Mouse (Mus musculus) heart, postnatal 14 days (tissue): ENCODE data around the gene Slc2a10. TPM values are rescaled to one million over a fixed set of nuclear protein-coding genes. Genes with fewer than 3 reads are reported as not detected.
A peak's percentile ranks its signal among the peaks of the same experiment; 100 is the strongest.
"Not testable (repeated sequence)": the region's sequence is repeated elsewhere in the genome, so short reads cannot be mapped to it uniquely, and the experiment has no call there.

ENCODE experiments used
- DNase-seq, 2 experiments: peaks; one replicate each; pipeline ENCODE4 v3.0.0; 2021 to 2022
- intact Hi-C: fragments of 180-260 bp; cut with DNase I; formaldehyde crosslinking; loops from one replicate; pipeline ENCODE4 v1.15.1; 2025
- total RNA-seq, 2 experiments: library from RNA; stranded (reverse); gene quantifications; 2 replicates each; pipeline ENCODE4 v1.2.3; 2021

The Slc2a10 gene
- total RNA-seq, 2 experiments from 2014 or later, result 3.4 to 4.4 TPM

DNA sequence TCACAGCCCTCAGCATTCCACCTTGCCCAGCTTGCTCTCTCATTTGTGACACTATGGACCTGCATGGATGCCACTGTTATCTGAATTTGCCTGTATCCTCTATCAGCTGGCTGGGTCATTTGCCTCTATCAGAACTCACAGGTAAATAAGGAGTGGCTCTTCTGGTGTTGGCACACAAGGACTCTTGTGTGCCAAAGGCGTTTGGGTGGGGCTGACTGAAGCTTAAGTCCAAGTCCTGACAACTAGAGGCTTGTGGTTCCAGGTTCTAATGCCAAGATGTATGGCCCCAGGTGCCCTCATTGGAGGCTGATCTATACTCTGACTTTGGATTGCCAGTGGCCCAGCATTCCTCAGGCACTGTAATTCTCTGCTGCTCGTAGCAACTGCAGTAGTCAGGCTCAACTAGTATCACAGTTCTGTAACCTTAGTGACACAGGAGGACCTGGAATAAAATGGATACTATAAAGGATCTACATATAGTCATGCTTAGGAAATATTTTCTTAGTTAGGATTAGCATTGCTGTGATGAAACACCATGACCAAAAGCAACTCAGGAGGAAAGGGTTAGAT is 5.8 kb upstream of the Slc2a10 start:
- intact Hi-C loops, result no loop called here
- no peak for DNase-seq

DNA sequence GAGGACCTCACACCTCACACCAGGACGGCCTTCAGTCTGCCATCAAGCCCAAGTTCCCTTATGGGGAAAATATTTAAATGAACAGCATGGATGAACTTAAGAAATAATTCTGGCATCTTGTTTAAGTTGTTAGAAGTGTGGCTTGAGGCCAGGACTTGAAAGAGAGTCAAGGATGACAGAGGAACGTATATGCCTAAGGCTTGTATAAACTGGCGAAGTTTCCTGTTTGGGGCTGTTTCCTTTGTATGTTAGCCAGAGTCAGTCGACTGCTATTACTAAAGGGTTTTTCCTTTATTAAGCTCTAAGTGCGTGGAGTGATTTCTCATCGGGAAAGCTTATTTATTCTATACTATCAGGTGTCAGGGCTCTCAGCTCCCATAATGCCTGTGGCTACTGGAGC is 4.8 kb upstream of the Slc2a10 start:
- intact Hi-C loops, result no loop called here
- DNase-seq, result no peak

DNA sequence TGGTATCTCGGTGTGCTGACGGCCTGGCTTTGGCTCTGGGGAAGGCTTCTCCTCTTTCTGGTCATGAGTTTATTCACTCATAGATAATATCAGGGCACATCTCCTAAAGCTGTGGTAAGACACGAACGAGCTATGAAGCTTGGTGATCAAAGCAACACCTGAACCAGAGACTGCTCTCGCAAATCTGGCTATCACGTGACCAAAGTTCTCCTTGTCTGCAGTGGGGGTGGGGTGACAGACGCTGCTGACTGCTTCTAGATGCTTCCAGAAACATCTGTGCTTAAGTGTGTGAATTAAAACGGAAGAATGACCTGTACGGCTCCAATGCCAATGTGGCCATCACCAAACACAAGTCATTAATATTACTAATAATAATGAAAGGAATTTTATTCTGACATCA is 6.1 kb downstream of the Slc2a10 start:
- DNase-seq, result no peak
- intact Hi-C loops, result no loop called here

DNA sequence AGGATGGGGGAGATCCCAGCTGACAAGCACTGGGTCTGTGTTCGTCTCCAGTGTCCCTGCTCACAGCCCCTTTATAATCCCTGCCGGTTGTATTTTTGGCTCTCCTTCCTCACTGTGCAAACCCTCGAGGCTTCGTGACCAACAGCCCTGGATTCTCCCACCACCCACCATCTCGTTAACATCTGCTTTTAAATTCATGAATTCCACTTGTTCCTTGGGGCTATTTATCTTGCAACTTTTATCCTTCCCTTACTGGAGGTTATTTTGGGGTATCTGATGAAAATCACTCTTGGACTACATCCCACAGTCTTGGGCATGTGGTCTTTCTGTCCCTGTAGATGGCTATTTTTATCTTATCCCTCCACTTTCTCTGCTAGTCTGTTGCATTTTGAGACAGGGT is 6.9 kb downstream of the Slc2a10 start:
- intact Hi-C loops, result no loop called here
- no peak for DNase-seq

DNA sequence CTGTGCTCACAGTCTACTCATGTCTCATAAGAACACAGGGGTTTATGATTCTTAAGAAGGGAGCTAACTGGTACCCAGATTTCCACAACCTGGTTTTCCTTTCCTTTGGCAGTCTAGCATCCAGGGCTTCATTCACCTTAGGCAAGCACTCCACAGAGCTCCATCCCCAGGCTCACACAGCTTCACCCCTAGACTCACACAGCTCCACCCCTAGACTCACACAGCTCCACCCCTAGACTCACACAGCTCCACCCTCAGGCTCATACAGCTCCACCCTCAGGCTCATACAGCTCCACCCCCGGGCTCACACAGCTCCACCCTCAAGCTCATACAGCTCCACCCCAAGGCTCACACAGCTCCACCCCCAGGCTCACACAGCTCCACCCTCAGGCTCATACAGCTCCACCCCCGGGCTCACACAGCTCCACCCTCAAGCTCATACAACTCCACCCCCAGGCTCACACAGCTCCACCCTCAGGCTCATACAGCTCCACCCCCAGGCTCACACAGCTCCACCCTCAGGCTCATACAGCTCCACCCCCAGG is 7.4 kb downstream of the Slc2a10 start:
- intact Hi-C loops, DNase-seq: not testable (repeated sequence)

DNA sequence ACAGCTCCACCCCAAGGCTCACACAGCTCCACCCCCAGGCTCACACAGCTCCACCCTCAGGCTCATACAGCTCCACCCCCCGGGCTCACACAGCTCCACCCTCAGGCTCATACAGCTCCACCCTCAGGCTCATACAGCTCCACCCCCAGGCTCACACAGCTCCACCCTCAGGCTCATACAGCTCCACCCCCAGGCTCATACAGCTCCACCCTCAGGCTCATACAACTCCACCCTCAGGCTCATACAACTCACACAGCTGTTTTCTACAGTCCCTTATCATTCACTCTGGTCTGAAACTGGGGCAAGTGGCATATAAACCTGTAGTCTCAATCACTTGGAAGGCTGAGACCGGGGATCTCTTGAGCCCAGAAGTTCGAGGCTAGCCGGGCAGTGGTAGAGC is 7.9 kb downstream of the Slc2a10 start:
- intact Hi-C loops, DNase-seq: not testable (repeated sequence)

DNA sequence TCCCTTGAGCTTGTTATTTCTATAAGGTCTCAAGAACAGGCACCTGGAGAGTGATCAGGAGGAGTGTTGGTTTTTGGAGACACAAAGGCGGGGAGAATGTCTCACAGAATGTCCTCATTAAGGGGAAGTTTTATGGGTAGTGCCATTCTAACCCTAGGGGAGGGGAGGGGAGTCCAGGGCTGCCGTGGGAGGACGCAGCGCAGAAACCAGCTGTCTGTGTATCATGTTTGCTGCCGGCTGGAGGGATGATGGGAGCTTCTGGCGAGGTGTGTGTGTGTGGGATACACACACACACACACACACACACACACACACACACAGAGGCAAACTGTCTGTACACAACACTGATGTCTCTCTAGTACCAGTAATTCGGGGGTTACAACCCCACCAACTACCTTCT is 8.8 kb downstream of the Slc2a10 start:
- intact Hi-C loops, result no loop called here
- no peak for DNase-seq

DNA sequence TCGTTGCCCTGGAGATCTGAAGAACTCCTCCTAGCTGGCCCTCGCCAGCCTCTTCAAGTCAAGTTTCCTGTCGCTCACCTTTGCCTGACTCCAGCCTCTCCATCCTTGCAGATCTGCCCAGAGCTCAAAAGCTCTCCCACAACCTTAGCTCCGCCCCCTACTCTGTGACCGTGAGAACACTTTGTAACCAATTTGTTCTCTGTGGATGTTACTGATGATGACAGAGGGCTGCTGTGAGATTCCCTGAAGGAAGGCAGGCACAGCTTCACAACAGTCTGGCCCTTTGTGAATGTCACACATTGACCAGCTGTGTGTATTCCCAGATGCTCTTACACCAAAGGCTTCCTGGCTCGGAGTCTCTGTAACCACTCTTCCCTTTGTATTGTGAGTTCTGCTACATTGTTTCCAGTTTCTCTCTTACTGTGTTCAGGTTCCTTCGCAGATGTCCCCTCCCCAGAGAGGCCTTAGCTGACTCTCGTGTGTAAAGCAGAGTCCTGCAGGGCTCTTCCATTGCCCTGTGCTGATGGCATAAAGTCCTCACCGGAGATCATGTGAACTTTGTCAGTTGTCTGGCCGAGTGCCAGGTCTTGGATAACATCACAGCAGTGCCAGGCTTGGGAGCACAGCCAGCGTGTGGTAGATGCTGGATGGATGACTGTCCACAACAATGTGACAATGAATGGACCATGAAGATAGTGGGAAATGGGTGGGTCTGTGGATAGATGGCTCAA is 9.4 kb downstream of the Slc2a10 start:
- peak; percentile 41 to 57 for DNase-seq
- intact Hi-C loops, result no loop called here

DNA sequence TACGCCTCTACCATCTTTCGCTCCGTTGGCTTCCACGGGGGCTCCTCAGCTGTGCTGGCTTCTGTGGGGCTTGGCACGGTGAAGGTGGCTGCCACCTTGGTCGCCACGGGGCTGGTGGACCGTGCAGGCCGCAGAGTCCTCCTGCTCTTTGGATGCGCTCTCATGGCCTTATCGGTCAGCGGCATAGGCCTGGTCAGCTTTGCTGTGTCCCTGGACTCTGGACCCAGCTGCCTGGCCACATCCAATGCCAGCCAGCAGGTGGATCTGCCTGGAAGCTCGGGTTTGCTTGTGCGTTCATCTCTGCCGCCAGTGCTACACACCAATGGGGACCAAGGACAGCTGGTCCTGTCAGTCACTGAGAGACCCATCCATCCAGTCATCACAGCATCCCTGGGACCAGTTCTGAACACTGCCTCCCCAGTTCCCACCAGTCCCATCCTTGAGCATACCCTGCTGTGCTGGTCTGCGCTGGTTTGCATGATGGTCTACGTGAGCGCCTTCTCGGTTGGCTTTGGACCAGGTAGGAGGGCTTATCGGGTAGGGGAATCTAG is 11.7 kb downstream of the Slc2a10 start:
- intact Hi-C loops, result no loop called here

DNA sequence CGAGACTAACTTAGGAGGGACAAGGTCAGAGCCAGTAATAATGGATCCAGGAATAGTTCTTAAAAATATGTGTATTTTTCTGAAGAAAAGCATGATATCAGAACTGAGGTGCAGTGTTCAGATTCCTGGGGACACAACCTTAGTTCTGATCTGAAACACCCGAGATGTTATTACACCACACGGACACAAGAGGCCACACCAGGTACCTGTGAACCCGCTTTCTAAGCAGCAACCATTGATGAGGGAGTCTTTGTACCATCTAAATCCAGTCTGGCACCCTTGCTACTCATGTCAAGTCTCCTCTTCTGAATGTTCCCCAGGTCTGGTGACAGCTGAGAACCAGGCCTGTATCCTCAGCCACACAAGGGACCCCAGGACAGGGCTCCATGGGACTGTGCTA is 22.0 kb downstream of the Slc2a10 start:
- intact Hi-C loops, result loop anchor here (5.0 to 10.0 kb wide), 2 partner anchors 167 to 379 kb away; no protein-coding TSS in a partner anchor
- no peak for DNase-seq

More for the DNA sequence above, 11.7 kb downstream of the Slc2a10 start:
- DNase-seq, result no peak

DNA sequence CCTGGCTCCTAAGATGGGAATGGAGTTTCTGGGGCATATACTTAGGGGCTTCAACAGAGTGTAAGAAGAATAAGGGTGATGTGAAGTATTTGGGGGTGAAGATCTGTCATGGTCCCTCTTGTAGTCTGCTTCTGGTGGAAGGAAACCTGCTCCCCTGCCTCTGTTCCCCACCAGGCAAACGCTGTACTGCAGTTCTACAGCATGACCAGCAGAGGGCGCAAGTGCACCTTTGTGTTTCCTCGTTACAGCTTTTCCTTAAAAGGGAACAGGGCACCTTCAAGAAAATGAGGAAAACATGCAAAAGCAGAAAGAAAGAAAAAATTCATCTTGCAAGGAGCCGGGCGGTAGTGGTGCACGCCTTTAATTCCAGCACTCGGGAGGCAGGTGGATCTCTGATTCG is 25.5 kb downstream of the Slc2a10 start:
- intact Hi-C loops, result loop anchor here (2.0 to 10.0 kb wide), 3 partner anchors 163 to 376 kb away; no protein-coding TSS in a partner anchor
- peak; percentile 70 to 78 for DNase-seq

DNA sequence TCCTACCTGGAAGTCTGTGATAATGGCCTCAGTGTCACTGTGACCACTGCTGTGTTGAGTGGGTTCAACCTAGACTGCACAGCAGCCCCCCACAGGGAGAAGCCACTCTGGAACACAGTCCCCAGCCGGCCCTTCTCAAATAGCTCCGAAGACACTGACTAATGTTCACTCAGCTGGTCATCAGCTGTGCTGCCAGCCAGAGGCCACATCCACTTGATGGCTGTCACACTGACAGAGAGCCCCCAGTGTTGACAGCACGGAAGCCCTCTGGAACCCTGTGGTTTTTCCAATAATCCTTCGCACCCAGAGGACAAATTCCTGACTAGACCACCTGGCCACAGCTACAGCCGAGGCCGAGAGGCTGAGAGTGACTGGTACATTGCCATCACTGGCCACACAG is 30.2 kb downstream of the Slc2a10 start:
- DNase-seq, result no peak
- intact Hi-C loops, result no loop called here

DNA sequence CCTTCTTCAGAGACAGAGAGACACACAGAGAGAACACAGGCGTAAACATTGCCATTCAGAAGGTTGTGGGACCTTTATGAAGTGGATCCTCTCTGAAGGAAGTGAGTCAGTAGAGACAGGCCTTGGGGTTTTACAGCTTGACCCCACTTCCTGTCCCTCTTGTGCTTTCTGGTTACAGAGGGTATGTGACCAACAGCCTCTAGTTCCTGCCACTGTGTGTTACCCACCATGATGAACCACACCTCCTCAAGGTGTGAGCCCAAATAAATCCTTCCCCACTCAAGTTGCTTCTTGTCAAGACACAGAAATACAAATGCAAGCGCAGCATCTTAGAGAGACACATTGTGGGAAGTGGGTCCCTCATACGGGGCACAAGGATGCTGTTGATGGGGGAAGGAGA is 37.4 kb downstream of the Slc2a10 start:
- intact Hi-C loops, result no loop called here

DNA sequence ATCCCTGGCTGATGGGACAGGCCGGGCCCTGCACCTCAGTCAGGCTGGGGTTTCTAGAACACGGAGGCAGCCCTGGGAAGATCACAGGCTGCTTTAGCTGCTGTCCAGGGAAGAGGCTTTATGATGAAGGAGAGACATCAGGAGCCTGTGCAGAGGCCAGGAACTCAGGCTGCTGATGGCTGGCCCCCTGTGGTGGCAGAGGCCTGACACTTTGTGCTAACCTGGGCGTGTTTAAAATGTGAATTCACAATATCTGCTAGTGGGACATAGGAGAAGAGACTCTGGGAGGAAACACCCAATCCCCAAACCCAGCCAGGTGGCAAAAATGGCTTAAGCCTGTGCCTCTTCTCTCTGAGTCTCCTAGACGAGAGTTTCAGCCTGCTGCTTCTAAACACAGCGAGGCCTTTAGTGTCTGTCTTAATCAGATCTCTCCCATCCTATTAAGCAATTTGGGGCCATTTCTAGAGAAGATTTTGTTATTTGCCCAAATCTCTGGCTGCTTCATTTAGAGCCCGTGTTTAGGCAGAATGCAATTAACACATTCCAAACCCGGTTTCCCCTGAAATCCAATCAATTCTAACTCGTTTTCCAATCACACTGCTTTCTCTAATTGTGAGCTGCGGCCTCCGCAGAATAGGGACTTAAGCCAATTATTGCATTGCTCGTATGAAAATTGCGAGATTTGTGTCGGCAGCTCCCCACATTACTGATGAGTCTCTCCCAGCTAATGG is 39.5 kb downstream of the Slc2a10 start:
- no peak for DNase-seq
- intact Hi-C loops, result no loop called here

More for the DNA sequence above, 37.4 kb downstream of the Slc2a10 start:
- DNase-seq, result no peak

DNA sequence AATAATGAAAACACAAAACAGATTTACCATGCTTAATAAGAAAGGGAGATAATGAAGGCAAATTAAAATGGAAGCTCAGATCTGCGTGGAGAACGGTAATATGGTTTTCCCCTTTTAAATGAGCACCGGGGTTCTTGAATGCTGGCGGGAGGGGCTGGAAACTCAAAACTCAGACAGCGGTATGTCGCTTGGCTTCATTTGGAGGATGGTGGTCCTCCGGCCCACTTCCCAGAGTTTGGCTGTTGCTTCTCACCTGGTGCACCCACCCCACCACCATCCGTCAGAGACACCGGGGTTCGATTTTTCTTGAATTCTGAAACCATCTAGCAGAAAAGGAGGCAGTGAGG is 40.1 kb downstream of the Slc2a10 start:
- intact Hi-C loops, result no loop called here
- no peak for DNase-seq

DNA sequence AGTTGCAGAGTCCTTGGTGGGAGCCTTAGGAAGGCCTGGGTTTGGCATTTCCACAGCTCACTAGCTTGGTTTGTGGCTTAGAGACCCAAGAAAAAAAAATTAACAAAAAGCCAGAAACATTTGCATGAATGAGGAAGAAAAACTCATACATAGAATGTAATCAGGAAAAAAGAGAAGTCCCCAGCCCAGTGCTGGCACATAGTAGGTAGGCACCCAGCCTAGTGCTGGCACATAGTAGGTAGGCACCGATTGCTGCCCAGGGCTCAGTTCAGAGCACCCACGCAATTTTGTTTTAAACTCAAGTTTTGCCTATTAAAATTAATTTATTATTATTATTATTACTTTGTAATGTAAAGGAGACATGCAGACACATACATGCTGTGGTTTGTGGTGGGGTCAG is 42.1 kb downstream of the Slc2a10 start:
- no peak for DNase-seq
- intact Hi-C loops, result no loop called here

DNA sequence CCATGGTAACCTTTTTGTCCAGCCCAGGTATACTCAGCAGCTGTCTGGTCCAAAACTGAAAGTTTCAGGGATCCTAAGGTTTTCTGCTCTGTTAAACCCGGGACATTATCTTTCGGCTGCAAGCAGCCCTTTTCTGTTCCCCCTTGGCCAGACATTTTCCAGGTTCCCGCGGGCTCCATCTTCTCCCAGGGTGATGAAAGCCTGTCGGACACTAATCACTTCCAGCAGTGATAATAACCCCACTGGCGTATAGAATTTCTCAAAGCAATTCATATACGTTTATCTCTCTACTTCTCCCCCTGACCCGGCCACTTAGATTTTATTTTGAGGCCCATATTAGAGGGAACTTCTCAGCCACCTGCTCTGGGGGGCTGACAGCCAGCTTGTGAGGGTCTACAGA is 42.8 kb downstream of the Slc2a10 start:
- no peak for DNase-seq
- intact Hi-C loops, result no loop called here

DNA sequence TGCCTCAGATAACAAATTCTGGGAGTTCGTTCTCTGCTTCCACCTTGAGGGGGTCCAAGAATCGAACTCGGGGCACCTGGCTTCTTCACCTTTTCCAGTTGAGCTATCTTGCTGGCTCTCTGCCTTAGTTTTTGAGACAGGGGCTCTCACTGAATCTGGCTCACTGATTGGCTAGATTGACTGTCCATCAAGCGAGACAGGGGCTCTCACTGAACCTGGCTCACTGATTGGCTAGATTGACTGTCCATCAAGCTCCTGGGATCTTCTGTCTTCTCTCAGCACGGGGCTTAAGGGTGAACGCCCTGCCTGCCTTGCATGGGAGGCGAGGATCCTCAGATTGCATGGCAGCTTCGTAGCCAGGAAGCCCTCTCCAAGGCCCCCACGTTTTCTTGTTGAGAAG is 43.8 kb downstream of the Slc2a10 start:
- DNase-seq, result peak; percentile 19 to 47

DNA sequence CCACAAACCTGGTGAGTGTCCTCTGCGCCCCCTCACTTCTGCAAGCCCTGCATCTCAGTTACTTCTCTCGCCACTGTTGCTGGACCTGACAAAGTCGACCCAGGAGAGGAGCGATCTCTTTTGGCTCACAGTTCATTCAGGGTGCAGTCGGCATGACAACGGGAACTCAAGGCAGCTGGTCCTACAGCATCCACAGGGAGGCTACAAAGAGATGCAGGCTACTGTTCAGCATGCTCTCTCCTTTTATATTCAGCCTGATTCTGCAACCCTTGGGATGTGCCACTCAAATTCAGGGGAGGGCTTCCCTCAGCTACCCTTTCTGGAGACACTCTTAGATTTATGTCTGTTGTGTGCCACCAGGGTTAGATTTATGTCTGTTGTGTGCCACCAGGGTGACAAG is 45.0 kb downstream of the Slc2a10 start:
- DNase-seq, result no peak
- intact Hi-C loops, result no loop called here

More for the DNA sequence above, 43.8 kb downstream of the Slc2a10 start:
- intact Hi-C loops, result no loop called here

DNA sequence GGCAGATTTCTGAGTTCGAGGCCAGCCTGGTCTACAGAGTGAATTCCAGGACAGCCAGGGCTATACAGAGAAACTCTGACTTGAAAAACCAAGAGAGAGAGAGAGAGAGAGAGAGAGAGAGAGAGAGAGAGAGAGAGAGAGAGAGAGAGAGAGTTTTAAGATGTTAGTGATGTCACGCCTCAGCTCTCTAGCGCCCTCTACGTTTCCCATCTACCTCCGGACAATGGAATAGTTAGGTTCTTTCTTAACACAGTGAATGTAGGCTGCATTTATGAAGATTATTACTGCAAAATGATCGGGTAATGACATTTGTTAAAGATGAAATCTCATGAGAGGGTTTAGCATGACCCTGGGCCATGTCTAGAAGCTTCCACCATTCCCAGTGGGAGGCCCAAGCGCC is 46.8 kb downstream of the Slc2a10 start:
- intact Hi-C loops, DNase-seq: not testable (repeated sequence)

DNA sequence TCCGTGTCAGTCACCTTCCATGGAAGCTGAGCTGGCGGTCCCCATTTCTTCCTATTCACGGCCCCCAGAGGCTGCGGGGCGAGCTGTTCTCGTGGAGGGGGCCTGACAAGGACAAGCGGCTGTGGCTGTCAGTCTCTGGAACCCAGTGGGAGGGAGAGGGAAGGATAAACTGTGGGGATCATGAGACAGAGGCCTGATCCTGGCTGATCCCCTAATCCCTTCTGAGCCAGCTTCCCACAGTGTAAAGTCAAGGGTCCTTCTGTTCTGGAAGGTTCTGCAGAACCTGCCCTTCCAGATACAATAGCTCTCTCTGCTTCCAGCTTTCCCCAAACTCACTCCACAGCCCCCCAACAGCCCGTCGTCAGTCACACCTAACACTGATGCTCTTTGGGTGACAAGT is 50.5 kb downstream of the Slc2a10 start:
- intact Hi-C loops, result no loop called here
- DNase-seq, result no peak
